Mouse (Mus musculus) kidney, postnatal 0 days (tissue): ENCODE data around the gene Bcl2l2. TPM values are rescaled to one million over a fixed set of nuclear protein-coding genes. Genes with fewer than 3 reads are reported as not detected.

Experiments
- ATAC-seq: fragments of 200-750 bp; cut with Nextera tagmentation; replicated peaks from 2 replicates; pipeline ENCODE4 v1.8.0; 2017; ENCODE audit warnings: low read depth, moderate number of reproducible peaks, moderate TSS enrichment, moderate library complexity; ENCODE audit not compliant: low FRiP score
- DNase-seq: peaks from one replicate; pipeline ENCODE4 v3.0.0-alpha.2; 2016; ENCODE audit warnings: low spot score
- H3K27ac ChIP-seq: fragments of 300-500 bp; sonication (generic); 2 replicates; pipeline ENCODE4 v1.5.1; 2014; ENCODE audit warnings: mild to moderate bottlenecking
- H3K27me3 ChIP-seq: fragments of 300-500 bp; sonication (generic); 2 replicates; pipeline ENCODE4 v1.6.1; 2014; ENCODE audit warnings: low read length, mixed read lengths; ENCODE audit not compliant: insufficient read depth
- H3K36me3 ChIP-seq: fragments of 300-500 bp; sonication (generic); 2 replicates; pipeline ENCODE4 v1.6.1; 2014; ENCODE audit warnings: low read length, mixed read lengths; ENCODE audit not compliant: insufficient read depth
- H3K4me1 ChIP-seq: fragments of 300-500 bp; sonication (generic); replicated peaks from 2 replicates; pipeline ENCODE4 v1.6.1; 2014; ENCODE audit warnings: antibody characterized with exemption, low read length, mixed read lengths; ENCODE audit not compliant: insufficient read depth
- H3K4me2 ChIP-seq: fragments of 300-500 bp; sonication (generic); 2 replicates; pipeline ENCODE4 v1.6.1; 2014; ENCODE audit warnings: mild to moderate bottlenecking, low read length, moderate library complexity, mixed read lengths
- H3K4me3 ChIP-seq: fragments of 300-500 bp; sonication (generic); replicated peaks from 2 replicates; pipeline ENCODE4 v1.5.1; 2014; ENCODE audit warnings: low read depth, low read length
- H3K9ac ChIP-seq: fragments of 300-500 bp; sonication (generic); 2 replicates; pipeline ENCODE4 v1.6.1; 2014; ENCODE audit warnings: low read depth, low read length
- H3K9me3 ChIP-seq: fragments of 300-500 bp; sonication (generic); replicated peaks from 2 replicates; pipeline ENCODE4 v1.6.1; 2016; ENCODE audit warnings: low read length, inconsistent platforms, mixed read lengths
- CTCF ChIP-seq: IDR thresholded peaks from 2 replicates; pipeline ENCODE4 v1.5.1; 2016; ENCODE audit warnings: antibody characterized with exemption, low read depth, mild to moderate bottlenecking, moderate library complexity
- WGBS: fragments of 180-500 bp; shearing (Covaris S2); extraction: QIAGEN DNeasy Blood & Tissue Kit; methylation state at CpG from one replicate; pipeline ENCODE4 v1.1.7; 2014; 5-methylcytosine and 5-hydroxymethylcytosine counted together
- polyA plus RNA-seq: library from polyadenylated mRNA; unstranded; fragments of >200 nt; fragmentation: Nextera tagmentation; extraction: Ambion mirVana; gene quantifications from 2 replicates; pipeline ENCODE4 v1.2.1, GENCODE M21; 2015

The Bcl2l2 gene
- polyA plus RNA-seq, 1 experiment from 2014 or later: 5.3 TPM

GRCm38 (mm10) chr14:54930431-54930830, 47.3 kb downstream of the Bcl2l2 start:
- H3K27me3 ChIP-seq: no peaks in the 10 kb centered on the region
- 22% methylated on average over 2 of the region's 2 CpGs for WGBS
- H3K4me3 ChIP-seq: no peak overlapping the region
- no peak overlapping the region for H3K9ac ChIP-seq
- DNase-seq (no peak), ATAC-seq (no peak)
- peaks cover 8% of the 10 kb centered on the region for H3K4me1 ChIP-seq
- H3K9me3 ChIP-seq: no peaks in the 10 kb centered on the region
- no peak overlapping the region for H3K4me2 ChIP-seq
- no peaks in the 10 kb centered on the region for H3K36me3 ChIP-seq
- H3K27ac ChIP-seq: no peak overlapping the region
- no peak for TF ChIP-seq CTCF

GRCm38 (mm10) chr14:54932645-54933150, 49.5 kb downstream of the Bcl2l2 start, which contains the start of gene Il25:
Gene Il25 (plus strand): TSS chr14:54932695.
- 28% methylated on average over 6 of the region's 6 CpGs for WGBS

GRCm38 (mm10) chr14:54935904-54936830, 53.0 kb downstream of the Bcl2l2 start, which contains the start of gene Cmtm5:
Gene Cmtm5 (plus strand): TSS chr14:54936261.
- Histone ChIP-seq H3K36me3 (no peaks in the 10 kb centered on the region), H3K4me1 (peaks cover 13% of the 10 kb centered on the region), H3K9ac (peak within 1 kb of the TSS; percentile 35; the same call in 1 of the 2 replicates), H3K9me3 (no peaks in the 10 kb centered on the region), H3K27ac (peak within 1 kb of the TSS; percentile 47), H3K4me2 (no peak within 1 kb of the TSS), H3K27me3 (no peaks in the 10 kb centered on the region), H3K4me3 (no peak within 1 kb of the TSS)
- WGBS: 22% methylated on average over 8 of the region's 8 CpGs
- peak; percentile 11; the same call in 1 of the 2 replicates for ATAC-seq
- TF ChIP-seq CTCF: peak; percentile 38; the same call in 1 of the 2 replicates
- no peak for DNase-seq

More at GRCm38 (mm10) chr14:54932645-54933150, 49.5 kb downstream of the Bcl2l2 start, which contains the start of gene Il25:
- ATAC-seq: 0 out of 2 replicates have a peak, but pooled peaks have one; percentile 37
- Histone ChIP-seq H3K9ac (no peak within 1 kb of the TSS), H3K9me3 (no peaks in the 10 kb centered on the region), H3K4me2 (no peak within 1 kb of the TSS), H3K27ac (no peak within 1 kb of the TSS), H3K27me3 (no peaks in the 10 kb centered on the region), H3K36me3 (no peaks in the 10 kb centered on the region), H3K4me1 (peaks cover 8% of the 10 kb centered on the region), H3K4me3 (no peak within 1 kb of the TSS)
- DNase-seq: no peak
- no peak for TF ChIP-seq CTCF

- 0 out of 2 replicates have a peak, but pooled peaks have one; percentile 7 for ATAC-seq
These were observed 53.6 kb downstream of the Bcl2l2 start for GRCm38 (mm10) chr14:54936831-54937160.

GRCm38 (mm10) chr14:54937361-54938182, 54.4 kb downstream of the Bcl2l2 start:
- no peak overlapping the region for H3K9ac ChIP-seq
- WGBS: 77% methylated on average over 16 of the region's 16 CpGs
- no peak for TF ChIP-seq CTCF
- ATAC-seq (no peak), DNase-seq (no peak)
- no peak overlapping the region for H3K4me3 ChIP-seq
- H3K9me3 ChIP-seq: no peaks in the 10 kb centered on the region
- H3K27ac ChIP-seq: no peak overlapping the region
- no peaks in the 10 kb centered on the region for H3K36me3 ChIP-seq
- H3K27me3 ChIP-seq: no peaks in the 10 kb centered on the region
- H3K4me2 ChIP-seq: no peak overlapping the region
- H3K4me1 ChIP-seq: peaks cover 13% of the 10 kb centered on the region

More at GRCm38 (mm10) chr14:54936831-54937160, 53.6 kb downstream of the Bcl2l2 start:
- Histone ChIP-seq H3K9ac (no peak overlapping the region), H3K36me3 (no peaks in the 10 kb centered on the region), H3K9me3 (no peaks in the 10 kb centered on the region), H3K4me3 (no peak overlapping the region), H3K27ac (peak overlapping the region; percentile 47; the same call in 1 of the 2 replicates), H3K4me1 (peaks cover 13% of the 10 kb centered on the region), H3K27me3 (no peaks in the 10 kb centered on the region), H3K4me2 (no peak overlapping the region)
- TF ChIP-seq CTCF: no peak
- WGBS: 23% methylated on average over 6 of the region's 6 CpGs
- peak; percentile 66 for DNase-seq

Other genes with a start within 250 kb of the Bcl2l2 start
- not detected in 2 replicates for gene Gm17606, start 242.4 kb upstream of the Bcl2l2 start, polyA plus RNA-seq
- gene Cdh24, start 242.0 kb upstream of the Bcl2l2 start, polyA plus RNA-seq: 1.4 and 1.6 TPM in 2 replicates
- 102 TPM in 2 replicates for gene 1700123O20Rik, start 197.2 kb upstream of the Bcl2l2 start, polyA plus RNA-seq
- 86.7 and 90.1 TPM in 2 replicates for gene Acin1, start 196.4 kb upstream of the Bcl2l2 start, polyA plus RNA-seq
- 0.07 TPM in 1 of 2 replicates, not detected in the other for gene Gm29776, start 184.5 kb upstream of the Bcl2l2 start, polyA plus RNA-seq
- not detected in 2 replicates for gene Cebpe, start 171.2 kb upstream of the Bcl2l2 start, polyA plus RNA-seq
- gene Slc7a8, start 101.4 kb upstream of the Bcl2l2 start, polyA plus RNA-seq: 25.4 and 25.7 TPM in 2 replicates
- gene Rnf212b, start 69.2 kb upstream of the Bcl2l2 start, polyA plus RNA-seq: 0.80 and 1.2 TPM in 2 replicates
- gene Homez, start 12.4 kb upstream of the Bcl2l2 start, polyA plus RNA-seq: 18.7 and 19.9 TPM in 2 replicates
- gene Ppp1r3e, start 5.8 kb upstream of the Bcl2l2 start, polyA plus RNA-seq: 3.1 and 4.2 TPM in 2 replicates
- gene Gm20521, start 64 bp downstream of the Bcl2l2 start, polyA plus RNA-seq: 1.7 and 2.5 TPM in 2 replicates
- gene Pabpn1, start 9.1 kb downstream of the Bcl2l2 start, polyA plus RNA-seq: 113 and 123 TPM in 2 replicates
- gene Slc22a17, start 29.8 kb downstream of the Bcl2l2 start, polyA plus RNA-seq: 39.9 and 48.1 TPM in 2 replicates
- 15.0 and 16.0 TPM in 2 replicates for gene Efs, start 42.7 kb downstream of the Bcl2l2 start, polyA plus RNA-seq
- 0.11 TPM in 1 of 2 replicates, not detected in the other for gene Il25, start 49.3 kb downstream of the Bcl2l2 start, polyA plus RNA-seq
- gene Cmtm5, start 52.9 kb downstream of the Bcl2l2 start, polyA plus RNA-seq: 1.9 and 2.1 TPM in 2 replicates
- 0.34 and 0.62 TPM in 2 replicates for gene Myh6, start 83.5 kb downstream of the Bcl2l2 start, polyA plus RNA-seq
- gene Gm17428, start 93.6 kb downstream of the Bcl2l2 start, polyA plus RNA-seq: not detected in 2 replicates
- gene Myh7, start 111.2 kb downstream of the Bcl2l2 start, polyA plus RNA-seq: 0.16 and 0.88 TPM in 2 replicates
- gene Ngdn, start 132.1 kb downstream of the Bcl2l2 start, polyA plus RNA-seq: 68.9 and 75.7 TPM in 2 replicates
- gene Zfhx2, start 208.9 kb downstream of the Bcl2l2 start, polyA plus RNA-seq: 2.0 and 2.4 TPM in 2 replicates
- gene Thtpa, start 211.4 kb downstream of the Bcl2l2 start, polyA plus RNA-seq: 20.8 and 21.6 TPM in 2 replicates
- gene Ap1g2, start 223.2 kb downstream of the Bcl2l2 start, polyA plus RNA-seq: 15.8 and 16.8 TPM in 2 replicates
- 0.30 and 0.34 TPM in 2 replicates for gene Jph4, start 233.6 kb downstream of the Bcl2l2 start, polyA plus RNA-seq